Mouse (Mus musculus) forelimb bud, embryonic 11.5 days (tissue): Measurements from ENCODE around the gene Fn3k.

Source experiments
- DNase-seq: peaks from one replicate; pipeline ENCODE4 v3.0.0-alpha.2; 2012; ENCODE audit warnings: low read depth, low spot score

Gene Fn3k

DNA sequence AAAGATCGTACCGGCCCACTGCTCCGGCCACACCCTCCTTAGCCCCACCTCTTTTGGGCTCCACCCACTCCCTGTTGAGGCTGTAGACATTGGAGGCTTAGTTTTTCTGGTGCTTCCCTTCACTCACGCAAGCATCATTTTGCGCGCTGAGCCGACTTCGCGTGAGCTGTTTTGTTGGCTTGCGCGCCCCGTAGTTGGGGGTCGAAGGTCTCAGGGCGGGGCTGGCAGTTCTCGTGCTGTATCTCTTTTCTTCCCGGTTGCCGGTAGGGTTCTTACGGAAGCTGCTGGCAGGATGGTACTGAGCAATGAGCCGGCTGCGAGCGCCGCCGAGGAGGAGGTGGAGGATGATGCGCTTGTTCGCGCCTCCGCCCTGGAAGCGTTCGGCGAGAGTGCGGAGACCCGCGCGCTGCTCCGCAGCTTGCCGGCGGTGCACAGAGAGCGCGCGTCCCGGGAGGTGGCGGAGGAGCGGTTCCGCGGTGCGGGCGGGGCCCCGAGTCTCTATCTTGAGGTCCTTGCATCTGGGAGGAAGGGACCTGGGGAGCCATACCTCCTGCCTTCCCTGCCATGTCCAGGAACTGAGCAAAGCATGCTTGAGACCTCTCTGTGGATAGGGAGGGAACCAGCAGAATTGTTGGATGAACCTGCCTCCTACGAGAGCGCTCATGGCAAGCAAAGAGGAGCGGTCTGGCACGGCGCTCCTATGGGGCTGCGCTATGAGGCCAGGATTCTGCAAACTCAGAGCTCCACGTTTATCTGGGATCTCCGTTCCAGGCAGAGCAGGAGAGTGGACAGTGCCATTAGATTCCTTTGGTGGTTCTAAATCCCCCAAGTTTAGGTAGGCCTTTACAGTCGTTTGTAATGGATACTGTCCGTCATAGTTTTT, 17.3 kb downstream of the Fn3k start, which contains the start of gene Tbcd:
TSS of gene Tbcd (plus strand) at position 197 of the 883 bp plus-strand sequence.
- peak; percentile 89 for DNase-seq

DNA sequence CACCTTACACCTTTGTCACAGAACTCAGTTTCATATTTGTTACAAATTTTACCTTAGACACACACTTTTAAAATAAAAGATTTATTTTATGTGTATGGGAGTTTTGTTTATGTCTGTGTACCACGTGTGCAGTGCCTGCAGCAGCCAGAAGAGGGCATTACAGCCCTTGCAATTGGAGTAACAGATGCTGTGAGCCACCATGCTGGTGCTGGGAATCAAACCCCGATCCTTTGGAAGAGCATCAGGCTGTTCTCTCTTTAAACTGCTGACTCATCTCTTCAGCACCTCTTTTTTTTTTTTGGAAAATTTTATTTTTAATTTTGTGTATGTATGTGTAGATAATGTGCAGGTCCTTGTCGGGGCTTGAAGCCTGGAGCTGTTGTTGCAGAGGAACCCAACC, 23.2 kb downstream of the Fn3k start:
- no peak for DNase-seq

DNA sequence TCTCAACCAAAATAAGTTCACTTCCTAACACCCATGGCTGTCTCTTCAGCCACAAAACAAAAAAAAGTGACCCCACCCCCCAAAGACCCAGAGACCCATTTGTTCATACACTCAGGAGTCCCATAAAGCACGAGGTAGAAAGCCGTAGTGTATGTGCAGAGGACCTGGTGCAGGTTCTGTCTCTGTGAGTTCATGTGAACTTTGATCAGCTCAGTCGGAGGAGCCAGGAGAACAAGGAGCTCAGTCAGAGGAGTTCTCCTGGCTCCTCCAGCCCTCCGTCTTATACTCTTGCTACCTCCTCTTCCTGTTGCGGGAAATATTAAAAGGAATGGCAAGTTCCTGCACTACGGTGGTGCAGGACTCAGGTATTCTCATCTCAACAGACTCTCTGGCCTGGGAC, 32.7 kb downstream of the Fn3k start:
- DNase-seq = no peak

DNA sequence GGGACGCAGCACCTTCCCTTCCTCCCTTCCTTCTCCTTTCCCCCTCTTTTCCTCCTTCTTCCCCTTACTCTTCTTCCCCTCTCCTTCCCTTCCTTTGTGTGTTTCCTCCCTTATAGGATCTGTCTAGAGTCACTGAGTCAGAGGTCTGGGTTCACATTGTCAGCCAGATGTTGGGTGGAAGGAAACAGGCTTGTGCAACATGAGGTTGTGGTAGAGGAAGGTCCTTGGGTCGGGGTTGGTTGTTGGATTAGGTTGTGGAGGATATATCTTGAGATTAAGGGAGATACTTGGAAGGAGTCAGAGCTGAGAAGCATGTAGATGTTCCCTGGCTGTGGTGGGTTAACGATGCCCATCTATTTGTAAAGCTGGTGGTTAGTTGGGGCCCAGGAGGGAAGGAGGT, 40.1 kb downstream of the Fn3k start:
- DNase-seq = no peak

DNA sequence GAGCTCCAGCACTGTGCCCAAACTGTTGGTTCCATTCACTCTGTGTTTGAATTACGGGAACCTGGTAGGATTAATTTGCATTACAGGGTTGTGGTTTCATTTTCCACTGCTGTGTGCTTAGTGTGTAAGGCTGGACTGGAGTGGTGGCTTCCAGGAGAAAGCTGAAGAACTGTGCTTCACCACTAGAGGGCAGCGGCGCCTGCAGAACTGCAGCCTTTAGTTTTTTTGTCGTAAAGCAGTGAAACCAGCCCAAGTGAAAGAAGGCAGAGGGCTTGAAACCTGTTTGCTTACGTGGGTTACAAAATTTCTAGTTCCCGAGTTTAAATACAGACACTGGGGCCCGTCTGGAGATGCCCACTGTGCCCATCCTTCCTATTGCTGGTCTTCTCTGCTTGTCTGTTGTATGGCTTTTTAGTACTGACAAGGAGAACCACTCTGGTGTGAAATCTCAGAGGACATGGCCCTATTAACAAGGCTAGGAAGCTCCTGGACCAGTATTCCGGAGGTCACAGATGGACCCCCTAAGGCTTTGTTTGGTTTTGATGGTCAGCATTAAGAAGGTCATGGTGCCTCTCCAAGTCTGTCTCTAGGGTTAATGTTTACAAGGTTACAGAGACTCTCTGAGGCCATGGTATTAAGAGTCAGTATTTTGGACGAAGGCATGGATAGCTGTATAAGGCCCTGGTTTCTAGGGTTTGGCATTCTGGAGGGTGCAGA, 41.1 kb downstream of the Fn3k start:
- DNase-seq = peak; percentile 64

DNA sequence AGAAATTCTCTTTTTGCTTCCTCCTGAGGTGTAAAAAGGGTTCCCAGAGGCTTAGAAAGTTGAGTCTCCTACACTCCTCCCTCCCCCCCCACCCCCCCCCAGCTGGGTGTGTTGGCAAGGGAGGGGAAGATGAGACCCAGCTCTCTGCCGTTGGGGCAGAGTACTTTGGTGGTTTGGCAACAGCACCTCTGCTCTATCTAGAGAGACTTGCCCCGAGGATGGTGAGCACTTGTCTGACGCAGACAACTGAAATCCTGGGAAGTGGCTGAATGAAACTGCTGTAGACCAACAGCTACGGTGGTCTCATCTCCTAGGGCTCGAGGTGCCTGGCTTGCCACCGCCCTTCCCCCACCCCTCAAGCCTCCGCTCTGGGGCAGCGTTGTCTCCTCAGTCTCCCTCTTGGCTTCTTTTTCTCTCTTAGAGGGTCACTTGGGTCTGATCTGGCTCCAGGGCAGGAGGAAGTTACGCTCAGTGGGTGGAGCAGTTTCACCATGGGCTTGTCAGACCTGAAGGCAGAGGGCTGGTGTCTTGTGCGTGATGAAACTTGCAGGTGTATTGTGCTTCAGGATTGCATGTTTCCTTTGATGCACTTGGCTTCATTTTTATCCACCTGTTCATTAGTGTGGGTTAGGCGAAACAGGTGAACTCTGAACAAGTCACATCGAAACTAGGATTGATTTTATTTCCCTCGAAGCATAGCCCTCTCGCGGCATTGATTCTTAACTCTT, 44.9 kb downstream of the Fn3k start:
- no peak for DNase-seq

DNA sequence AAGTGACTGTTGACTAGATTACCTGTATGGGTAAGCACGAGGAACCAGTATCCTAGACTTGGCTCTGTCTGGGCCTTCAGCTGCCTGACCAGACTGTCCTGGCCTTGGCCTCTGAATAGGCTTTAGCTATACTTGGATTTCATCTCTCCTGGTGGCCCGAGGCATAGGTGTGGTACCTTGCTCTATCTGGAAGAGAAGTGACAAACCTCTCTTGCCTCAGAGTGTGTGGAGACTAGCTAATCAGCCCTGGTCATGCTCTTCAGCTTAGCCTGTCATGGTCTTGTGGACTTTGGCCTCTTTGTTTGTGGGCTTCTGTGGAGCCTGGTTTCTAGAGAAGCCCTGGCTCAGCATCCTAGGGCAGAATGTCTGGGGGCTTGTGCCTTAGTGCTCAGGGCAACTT, 46.4 kb downstream of the Fn3k start:
- DNase-seq = no peak

DNA sequence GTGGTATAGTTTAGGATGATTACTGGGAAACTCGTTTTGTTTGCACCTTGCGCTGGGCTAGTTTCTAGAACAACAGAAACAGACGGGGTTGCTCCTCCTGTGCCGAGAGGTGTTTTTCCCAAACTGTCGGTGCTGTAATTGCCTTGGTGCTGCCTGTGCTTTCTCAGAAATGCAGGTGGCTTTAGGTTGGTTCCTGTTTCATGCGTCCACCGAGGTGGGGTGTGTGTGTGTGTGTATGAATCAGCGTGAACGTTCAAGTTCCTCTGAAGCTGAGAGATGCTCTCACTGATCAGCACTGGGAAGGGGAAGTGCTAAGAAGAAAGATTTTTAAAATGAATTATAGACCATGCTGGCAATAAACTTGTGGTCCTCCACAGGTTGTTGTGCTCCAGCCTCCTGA, 51.2 kb downstream of the Fn3k start:
- no peak for DNase-seq

DNA sequence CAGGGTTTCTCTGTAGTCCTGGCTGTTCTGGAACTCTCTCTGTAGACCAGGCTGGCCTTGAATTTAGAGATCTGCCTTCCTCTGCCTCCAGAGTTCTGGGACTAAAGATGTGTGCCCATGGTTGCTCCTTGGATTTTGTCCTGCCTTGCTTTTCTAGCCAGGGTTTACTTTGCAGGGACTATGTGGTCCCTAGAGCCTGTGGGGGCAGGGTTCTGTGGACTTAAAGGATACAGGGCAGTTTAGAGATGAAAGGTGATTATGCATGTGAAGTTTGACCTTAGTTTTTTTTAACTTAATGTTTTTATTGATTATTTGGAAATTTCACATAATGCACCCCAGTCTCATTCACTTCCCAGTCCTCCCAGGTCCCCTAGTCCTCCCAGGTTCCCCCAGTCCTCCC, 55.9 kb downstream of the Fn3k start:
- DNase-seq = no peak
